Mouse (Mus musculus) liver, embryonic 11.5 days (tissue): ENCODE measurements around the gene Zcchc2. TPM values are rescaled to one million over a fixed set of nuclear protein-coding genes. Genes with fewer than 3 reads are reported as not detected.
A peak's percentile ranks its signal among the peaks of the same experiment; 100 is the strongest.

Experiments used
- ATAC-seq: fragments of 200-750 bp; cut with Nextera tagmentation; replicated peaks from 2 replicates; pipeline ENCODE4 v1.8.0; 2017; ENCODE audit warnings: moderate number of reproducible peaks, mild to moderate bottlenecking, moderate TSS enrichment, moderate library complexity; ENCODE audit not compliant: low FRiP score
- DNase-seq: peaks from one replicate; pipeline ENCODE4 v3.0.0-alpha.2; 2017; ENCODE audit warnings: low spot score
- H3K27ac ChIP-seq: fragments of 300-500 bp; sonication (generic); 2 replicates; pipeline ENCODE4 v1.5.1; 2014; ENCODE audit warnings: mild to moderate bottlenecking, low read depth, low read length, control low read depth
- H3K27me3 ChIP-seq: fragments of 300-500 bp; sonication (generic); replicated peaks from 2 replicates; pipeline ENCODE4 v1.6.1; 2014; ENCODE audit warnings: low read length, mixed read lengths; ENCODE audit not compliant: control insufficient read depth, insufficient read depth
- H3K36me3 ChIP-seq: fragments of 300-500 bp; sonication (generic); 2 replicates; pipeline ENCODE4 v1.6.1; 2014; ENCODE audit warnings: mild to moderate bottlenecking, low read length, moderate library complexity, mixed read lengths; ENCODE audit not compliant: control insufficient read depth, insufficient read depth
- H3K4me1 ChIP-seq: fragments of 300-500 bp; sonication (generic); replicated peaks from 2 replicates; pipeline ENCODE4 v1.6.1; 2014; ENCODE audit warnings: low read length, mixed read lengths; ENCODE audit not compliant: control insufficient read depth, insufficient read depth
- H3K4me2 ChIP-seq: fragments of 300-500 bp; sonication (generic); 2 replicates; pipeline ENCODE4 v1.6.1; 2014; ENCODE audit warnings: mild to moderate bottlenecking, control low read depth, moderate library complexity
- H3K4me3 ChIP-seq: fragments of 300-500 bp; sonication (generic); 2 replicates; pipeline ENCODE4 v1.5.1; 2014; ENCODE audit warnings: low read depth, low read length, control low read depth
- H3K9ac ChIP-seq: fragments of 300-500 bp; sonication (generic); 2 replicates; pipeline ENCODE4 v1.6.1; 2014; ENCODE audit warnings: low read depth, low read length, control low read depth
- H3K9me3 ChIP-seq: fragments of 300-500 bp; sonication (generic); 2 replicates; pipeline ENCODE4 v1.6.1; 2016; ENCODE audit warnings: low read length, inconsistent platforms, mixed read lengths; ENCODE audit not compliant: control insufficient read depth
- WGBS: fragments of 180-500 bp; shearing (Covaris S2); extraction: QIAGEN DNeasy Blood & Tissue Kit; methylation state at CpG from one replicate; pipeline ENCODE4 v1.1.7; 2014; 5-methylcytosine and 5-hydroxymethylcytosine counted together
- polyA plus RNA-seq: library from polyadenylated mRNA; unstranded; fragments of >200 nt; fragmentation: Nextera tagmentation; extraction: Ambion mirVana; gene quantifications from 2 replicates; pipeline ENCODE4 v1.2.1, GENCODE M21; 2014

Zcchc2 gene
- polyA plus RNA-seq, 1 experiment from 2014 or later, result 3.4 TPM

- no peaks in the 10 kb centered on the region for H3K9me3 ChIP-seq
- peak overlapping the region; percentile 66 for H3K27ac ChIP-seq
- 3% methylated on average over 7 of the region's 7 CpGs for whole genome bisulfite sequencing
- ATAC-seq (no peak), DNase-seq (no peak)
- peak overlapping the region; percentile 97 for H3K4me2 ChIP-seq
- H3K36me3 ChIP-seq, result no peaks in the 10 kb centered on the region
- H3K27me3 ChIP-seq, result no peaks in the 10 kb centered on the region
- peaks cover 19% of the 10 kb centered on the region for H3K4me1 ChIP-seq
- peak overlapping the region; percentile 72 for H3K9ac ChIP-seq
- H3K4me3 ChIP-seq, result peak overlapping the region; percentile 73
These were observed 3.0 kb downstream of the Zcchc2 start for GRCm38 (mm10) chr1:105993196-105993595.

GRCm38 (mm10) chr1:105993601-105994209, 3.5 kb downstream of the Zcchc2 start:
- H3K4me2 ChIP-seq, result peak overlapping the region; percentile 97
- H3K27ac ChIP-seq, result peak overlapping the region; percentile 66
- ATAC-seq (peak; percentile 78), DNase-seq (peak; percentile 90)
- H3K9ac ChIP-seq, result peak overlapping the region; percentile 72
- no peaks in the 10 kb centered on the region for H3K36me3 ChIP-seq
- peaks cover 19% of the 10 kb centered on the region for H3K4me1 ChIP-seq
- no peaks in the 10 kb centered on the region for H3K27me3 ChIP-seq
- peak overlapping the region; percentile 73 for H3K4me3 ChIP-seq
- no peaks in the 10 kb centered on the region for H3K9me3 ChIP-seq
- under 1% methylated on average over 37 of the region's 37 CpGs for WGBS

- Histone ChIP-seq H3K4me3 (no peak overlapping the region), H3K27ac (no peak overlapping the region), H3K27me3 (no peaks in the 10 kb centered on the region), H3K9ac (no peak overlapping the region), H3K36me3 (no peaks in the 10 kb centered on the region), H3K9me3 (no peaks in the 10 kb centered on the region), H3K4me2 (no peak overlapping the region), H3K4me1 (peaks cover 16% of the 10 kb centered on the region)
- 52% methylated on average over 2 of the region's 2 CpGs for WGBS
- ATAC-seq, result no peak
- DNase-seq, result no peak
These were observed 5.8 kb downstream of the Zcchc2 start for GRCm38 (mm10) chr1:105995966-105996365.

- H3K4me3 ChIP-seq, result no peak overlapping the region
- no peak overlapping the region for H3K27ac ChIP-seq
- no peak overlapping the region for H3K9ac ChIP-seq
- no peak for DNase-seq
- 67% methylated on average over 3 of the region's 3 CpGs for WGBS
- no peaks in the 10 kb centered on the region for H3K9me3 ChIP-seq
- no peak overlapping the region for H3K4me2 ChIP-seq
- H3K36me3 ChIP-seq, result no peaks in the 10 kb centered on the region
- H3K4me1 ChIP-seq, result peaks cover 16% of the 10 kb centered on the region
- no peaks in the 10 kb centered on the region for H3K27me3 ChIP-seq
- ATAC-seq, result no peak
These were observed 7.1 kb downstream of the Zcchc2 start for GRCm38 (mm10) chr1:105997282-105997681.

DNA sequence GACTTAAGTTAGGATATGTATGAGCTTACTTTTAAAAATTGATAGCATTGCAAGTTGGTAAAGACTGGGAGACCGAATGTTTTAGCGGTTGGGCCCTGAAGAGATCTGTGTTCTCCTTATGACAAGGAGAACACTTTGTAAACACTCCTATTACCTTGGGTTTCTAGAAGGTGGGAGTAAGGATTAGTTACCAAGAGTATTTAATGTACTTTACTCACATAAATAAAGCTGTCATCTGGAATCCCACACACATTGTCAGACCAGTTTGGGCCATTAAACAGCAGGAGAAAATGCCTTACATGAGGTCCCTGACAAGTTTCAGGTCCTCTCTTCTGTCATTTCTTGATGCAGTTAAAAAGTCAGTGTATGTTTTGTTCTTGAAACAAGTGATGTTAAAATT, 9.6 kb downstream of the Zcchc2 start:
- H3K27me3 ChIP-seq, result no peaks in the 10 kb centered on the region
- H3K4me3 ChIP-seq, result no peak overlapping the region
- no peaks in the 10 kb centered on the region for H3K9me3 ChIP-seq
- 88% methylated on average over 2 of the region's 2 CpGs for WGBS
- H3K4me2 ChIP-seq, result no peak overlapping the region
- DNase-seq, result no peak
- H3K36me3 ChIP-seq, result peaks cover 6% of the 10 kb centered on the region; the same call in 1 of the 2 replicates
- no peak overlapping the region for H3K27ac ChIP-seq
- H3K4me1 ChIP-seq, result peaks cover 3% of the 10 kb centered on the region
- ATAC-seq, result no peak
- no peak overlapping the region for H3K9ac ChIP-seq

GRCm38 (mm10) chr1:106007581-106007980, 17.4 kb downstream of the Zcchc2 start:
- no peak for DNase-seq
- H3K27me3 ChIP-seq, result no peaks in the 10 kb centered on the region
- peaks cover 15% of the 10 kb centered on the region; the same call in 1 of the 2 replicates for H3K36me3 ChIP-seq
- H3K4me3 ChIP-seq, result no peak overlapping the region
- no peak overlapping the region for H3K9ac ChIP-seq
- no peak overlapping the region for H3K27ac ChIP-seq
- H3K4me1 ChIP-seq, result no peaks in the 10 kb centered on the region
- 70% methylated on average over 1 of the region's 1 CpGs for WGBS
- no peak overlapping the region for H3K4me2 ChIP-seq
- no peaks in the 10 kb centered on the region for H3K9me3 ChIP-seq
- no peak for ATAC-seq

- Histone ChIP-seq H3K9me3 (no peaks in the 10 kb centered on the region), H3K4me1 (no peaks in the 10 kb centered on the region), H3K27ac (no peak overlapping the region), H3K9ac (no peak overlapping the region), H3K27me3 (no peaks in the 10 kb centered on the region), H3K36me3 (peaks cover 9% of the 10 kb centered on the region; the same call in 1 of the 2 replicates), H3K4me2 (no peak overlapping the region), H3K4me3 (no peak overlapping the region)
- no peak for ATAC-seq
- DNase-seq, result no peak
- WGBS, result 84% methylated on average over 7 of the region's 7 CpGs
These were observed 20.9 kb downstream of the Zcchc2 start for GRCm38 (mm10) chr1:106011097-106011496.

DNA sequence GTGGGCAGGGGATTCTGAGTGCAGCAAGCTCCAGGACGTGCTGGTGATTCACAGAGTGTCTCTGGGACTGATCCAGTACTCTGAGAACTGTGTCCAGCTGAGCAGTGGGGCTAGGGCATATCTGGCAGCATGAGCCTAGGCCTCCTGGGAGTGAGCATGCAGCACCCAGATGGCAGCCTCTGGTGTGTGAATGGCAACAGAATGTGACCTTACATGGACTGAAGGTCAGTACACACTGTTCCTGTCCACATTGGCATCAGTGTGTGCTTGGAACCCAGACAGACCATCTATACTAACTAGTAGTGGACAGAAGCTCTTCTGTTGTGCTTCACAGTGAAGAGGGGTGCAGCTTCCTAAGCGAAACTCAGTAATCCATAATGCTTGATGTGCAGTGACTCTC, 23.6 kb downstream of the Zcchc2 start:
- peaks cover 5% of the 10 kb centered on the region; the same call in 1 of the 2 replicates for H3K36me3 ChIP-seq
- no peak overlapping the region for H3K9ac ChIP-seq
- no peak for ATAC-seq

DNA sequence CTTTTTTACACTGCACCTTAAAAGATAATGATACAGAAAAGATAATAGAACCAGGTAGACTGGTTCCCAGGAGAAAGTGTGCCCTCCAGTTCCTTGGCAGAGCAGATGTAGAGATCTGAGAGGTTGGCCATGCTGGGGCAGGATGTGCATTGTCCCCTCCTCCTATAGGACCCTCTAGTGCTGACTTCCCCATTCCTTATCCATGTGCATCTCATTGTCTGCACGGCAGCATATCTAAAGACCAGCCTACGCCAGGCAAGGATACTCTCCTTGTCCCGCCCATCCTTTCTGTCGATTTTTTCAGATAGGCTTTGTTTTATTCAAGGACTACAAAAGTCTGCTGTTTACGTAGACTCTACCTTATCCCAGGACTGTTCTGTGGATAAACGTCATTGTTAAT, 26.1 kb downstream of the Zcchc2 start:
- Histone ChIP-seq H3K27ac (no peak overlapping the region), H3K9ac (no peak overlapping the region), H3K4me1 (no peaks in the 10 kb centered on the region), H3K36me3 (peaks cover 6% of the 10 kb centered on the region; the same call in 1 of the 2 replicates), H3K4me3 (no peak overlapping the region), H3K27me3 (no peaks in the 10 kb centered on the region), H3K9me3 (no peaks in the 10 kb centered on the region), H3K4me2 (no peak overlapping the region)
- ATAC-seq, result no peak
- WGBS, result 72% methylated on average over 6 of the region's 6 CpGs
- no peak for DNase-seq

More for the DNA sequence above, 23.6 kb downstream of the Zcchc2 start:
- Histone ChIP-seq H3K27ac (no peak overlapping the region), H3K4me1 (no peaks in the 10 kb centered on the region), H3K27me3 (no peaks in the 10 kb centered on the region), H3K4me3 (no peak overlapping the region), H3K9me3 (no peaks in the 10 kb centered on the region), H3K4me2 (no peak overlapping the region)
- no peak for DNase-seq
- 90% methylated on average over 2 of the region's 2 CpGs for WGBS
